Mouse (Mus musculus) kidney, adult 10 weeks (tissue): ENCODE measurements around the gene Gm28635. TPM values are rescaled to one million over a fixed set of nuclear protein-coding genes. Genes with fewer than 3 reads are reported as not detected.

Experiments
- polyA plus RNA-seq: library from polyadenylated mRNA; stranded (reverse); fragments of 350-450 nt; fragmentation: Illumina TruSeq; extraction: RNeasy Lipid Tissue Mini Kit (QIAGEN cat#74804); gene quantifications from one replicate; pipeline ENCODE4 v1.2.3, GENCODE M21; 2014; ENCODE audit warnings: low read depth, low replicate concordance

Gm28635 gene
- not detected for polyA plus RNA-seq

DNA sequence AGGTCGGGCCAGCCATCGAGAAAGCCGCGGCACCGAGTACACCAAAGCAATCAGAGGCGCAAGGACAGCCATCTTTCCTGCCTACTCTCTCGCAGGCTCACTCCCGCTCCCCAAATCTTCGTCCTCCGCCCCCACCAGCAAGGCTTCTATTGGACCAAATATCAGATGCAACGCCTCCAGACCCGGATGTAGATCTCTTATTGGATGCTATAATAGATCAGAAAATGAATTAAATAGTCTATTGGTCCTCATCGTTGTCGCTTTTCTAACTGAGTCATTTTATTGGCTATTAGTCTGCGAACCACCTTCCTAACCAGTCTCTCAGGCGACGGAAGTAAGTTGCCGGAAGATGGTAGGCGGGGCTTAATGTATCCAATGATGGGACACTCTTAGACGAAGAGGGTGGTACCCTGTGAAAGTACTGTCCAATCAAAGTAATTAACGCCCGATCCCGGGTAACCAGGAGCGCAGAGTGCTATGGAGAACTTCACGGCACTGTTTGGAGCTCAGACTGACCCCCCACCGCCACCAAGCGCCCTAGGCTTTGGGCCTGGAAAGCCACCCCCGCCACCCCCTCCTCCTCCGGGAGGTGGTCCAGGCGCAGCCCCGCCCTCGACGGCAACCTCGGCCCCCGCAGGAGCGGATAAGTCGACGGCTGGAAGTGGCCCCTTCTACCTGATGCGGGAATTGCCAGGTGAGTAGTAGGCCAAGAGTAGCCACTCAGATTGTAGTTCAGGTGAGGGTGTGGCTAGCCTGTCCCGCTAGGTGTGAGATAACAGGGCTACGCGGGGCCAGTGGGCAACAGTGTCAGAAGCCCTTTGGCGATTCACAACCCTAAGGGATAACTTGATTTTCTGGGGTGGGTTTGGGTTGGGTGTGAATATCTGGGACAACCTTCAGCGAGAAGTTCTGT is at the start of gene Gm28635, which contains the start of gene Med19:
Gm28635 (minus strand) TSS at position 74 of the 913 bp plus-strand sequence.
Med19 (plus strand) TSS at position 435 of the 913 bp plus-strand sequence.

GRCm38 (mm10) chr2:84727172-84727858 is 49.5 kb upstream of the Gm28635 start, which contains the start of gene Clp1:
Clp1 (minus strand) TSS chr2:84727350.

DNA sequence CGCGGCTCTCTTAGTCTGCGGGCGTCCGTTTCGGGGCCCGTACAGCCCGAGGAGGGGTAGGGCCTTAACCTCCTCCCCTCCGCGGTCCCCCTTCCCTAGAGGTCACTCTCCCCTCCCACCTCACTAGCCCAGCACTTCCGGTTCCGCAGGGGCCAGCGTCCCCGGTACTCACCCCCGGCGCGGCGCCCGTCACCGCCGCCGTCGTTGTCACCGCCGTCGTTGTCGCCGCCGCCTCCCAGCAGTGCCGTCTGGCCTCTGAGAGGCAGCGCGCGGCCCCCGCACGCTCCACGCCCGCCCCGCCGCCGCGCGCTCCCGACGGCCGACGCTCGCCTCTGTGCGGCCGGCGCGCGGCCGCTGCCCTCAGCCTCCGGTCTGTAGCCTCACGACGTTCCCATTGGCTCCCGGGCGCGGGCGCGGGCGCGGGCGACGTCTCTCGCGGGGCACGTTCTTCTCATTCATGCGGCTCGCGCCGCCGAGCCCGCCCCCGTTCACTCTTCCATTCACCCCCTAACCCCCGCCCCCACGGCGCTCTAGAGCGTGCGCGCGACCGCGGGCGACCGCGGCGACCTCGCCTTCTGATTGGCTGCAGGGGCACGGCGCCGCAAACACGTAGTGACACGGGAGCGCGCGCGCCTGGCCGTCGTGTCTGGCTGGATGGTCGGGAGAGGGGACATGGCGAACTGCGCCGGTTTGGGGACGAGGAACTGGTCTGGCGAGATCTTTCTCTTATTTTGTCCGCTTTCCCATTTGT is 37.1 kb upstream of the Gm28635 start, which contains the start of gene Zdhhc5:
Zdhhc5 (minus strand) TSS at position 370 of the 751 bp plus-strand sequence.

DNA sequence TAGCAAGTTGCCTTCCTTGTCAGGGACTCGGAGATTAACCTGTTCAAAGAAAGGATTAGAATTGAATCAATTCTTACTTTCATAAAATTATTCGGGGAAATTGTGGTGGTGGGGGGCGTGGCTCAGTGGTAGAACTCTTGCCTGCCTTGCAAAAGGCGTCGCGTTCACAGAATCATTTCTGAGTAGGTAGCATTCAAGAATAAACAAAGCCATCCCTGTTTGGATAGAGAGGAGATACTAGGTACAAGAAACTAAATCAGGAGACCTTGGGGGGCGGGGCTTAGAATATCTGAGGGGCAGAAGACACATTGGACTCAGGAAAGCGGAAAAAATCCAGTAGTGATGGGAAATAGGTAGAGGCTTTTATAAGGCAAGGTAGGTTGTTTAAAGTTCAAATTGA is 1.2 kb upstream of the Gm28635 start, which contains the start of gene Tmx2:
Tmx2 (minus strand) TSS at position 125 of the 400 bp plus-strand sequence.

GRCm38 (mm10) chr2:84670569-84670933 is 7.3 kb downstream of the Gm28635 start, which contains the start of gene Selenoh:
Selenoh (minus strand) TSS chr2:84670770.

DNA sequence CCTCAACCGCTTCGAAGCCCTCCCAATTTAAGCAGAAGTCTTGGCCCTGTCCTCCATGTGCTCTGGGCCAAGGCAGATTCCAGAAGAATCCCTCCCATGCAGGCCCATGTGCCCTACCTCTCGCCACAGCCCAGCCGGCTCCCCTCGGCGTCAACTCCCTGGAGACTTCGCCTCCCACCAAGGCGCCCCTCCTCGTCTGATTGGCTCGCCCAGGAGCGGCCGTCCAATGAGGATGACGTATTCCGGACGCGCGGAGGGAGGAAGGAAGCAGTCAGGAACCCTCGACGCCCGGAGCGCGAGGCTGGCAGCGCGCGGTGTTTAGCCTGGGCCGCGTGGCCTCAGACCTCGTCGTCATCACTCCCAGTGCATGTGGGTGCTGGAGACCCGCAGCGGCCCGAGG is 19.0 kb downstream of the Gm28635 start, which contains the start of gene Btbd18:
Btbd18 (plus strand) TSS at position 274 of the 400 bp plus-strand sequence.

GRCm38 (mm10) chr2:84650464-84651195 is 27.2 kb downstream of the Gm28635 start, which contains the start of gene Ctnnd1:
Ctnnd1 (minus strand) TSS chr2:84650765.

Other genes starting within 250 kb of the Gm28635 start
- 48.3 TPM for gene Tfpi, start 201.3 kb downstream of the Gm28635 start, polyA plus RNA-seq
- 200 TPM for gene Ctnnd1, start 27.3 kb downstream of the Gm28635 start, polyA plus RNA-seq
- gene Btbd18, start 19.0 kb downstream of the Gm28635 start, polyA plus RNA-seq: not detected
- gene Selenoh, start 7.3 kb downstream of the Gm28635 start, polyA plus RNA-seq: 10.5 TPM
- 45.8 TPM for gene Med19, start 361 bp upstream of the Gm28635 start, polyA plus RNA-seq
- 203 TPM for gene Tmx2, start 1.1 kb upstream of the Gm28635 start, polyA plus RNA-seq
- gene Zdhhc5, start 37.1 kb upstream of the Gm28635 start, polyA plus RNA-seq: 79.5 TPM
- gene Clp1, start 49.3 kb upstream of the Gm28635 start, polyA plus RNA-seq: 18.6 TPM
- gene Ypel4, start 56.0 kb upstream of the Gm28635 start, polyA plus RNA-seq: not detected
- gene Gm19426, start 65.6 kb upstream of the Gm28635 start, polyA plus RNA-seq: not detected
- gene Serping1, start 97.4 kb upstream of the Gm28635 start, polyA plus RNA-seq: 26.3 TPM
- gene Ube2l6, start 120.8 kb upstream of the Gm28635 start, polyA plus RNA-seq: 8.4 TPM
- gene Smtnl1, start 144.6 kb upstream of the Gm28635 start, polyA plus RNA-seq: not detected
- 2.6 TPM for gene Timm10, start 149.0 kb upstream of the Gm28635 start, polyA plus RNA-seq
- gene Slc43a1, start 160.8 kb upstream of the Gm28635 start, polyA plus RNA-seq: 0.36 TPM
- not detected for gene Rtn4rl2, start 208.7 kb upstream of the Gm28635 start, polyA plus RNA-seq